Mouse (Mus musculus) mesoderm, embryonic 11.5 days (tissue): Measurements from ENCODE around the gene Meiob.
A peak's percentile ranks its signal among the peaks of the same experiment; 100 is the strongest.

Experiments used
- DNase-seq: peaks from one replicate; pipeline ENCODE4 v3.0.0-alpha.2; 2012; ENCODE audit warnings: low read depth, low spot score

Meiob gene

GRCm38 (mm10) chr17:24821351-24822280 lies 17.5 kb downstream of the Meiob start:
- no peak for DNase-seq

- no peak for DNase-seq
These were observed 35.8 kb downstream of the Meiob start, which contains the start of gene Hagh for GRCm38 (mm10) chr17:24839842-24840241. Gene Hagh, plus strand, starts transcription at chr17:24840143.

DNA sequence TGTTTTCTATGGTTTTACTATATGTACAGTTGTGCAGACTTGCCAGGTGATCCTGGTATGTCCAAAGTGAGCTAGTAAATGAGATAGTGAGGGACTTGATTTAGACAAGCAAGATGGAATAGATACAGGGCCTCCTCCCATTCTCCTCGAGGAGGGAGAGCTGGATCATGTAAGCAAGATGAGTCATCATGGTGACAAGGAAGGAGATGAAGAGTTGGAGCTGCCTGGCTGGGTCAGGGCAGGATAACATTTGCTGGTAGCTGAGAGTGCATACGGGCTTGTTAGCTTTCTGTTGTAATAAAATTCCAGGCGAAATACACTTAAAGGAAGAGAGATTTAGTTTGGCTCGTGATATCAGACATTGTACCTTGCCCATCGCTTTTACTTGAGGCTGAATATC lies 36.3 kb downstream of the Meiob start:
- no peak for DNase-seq

DNA sequence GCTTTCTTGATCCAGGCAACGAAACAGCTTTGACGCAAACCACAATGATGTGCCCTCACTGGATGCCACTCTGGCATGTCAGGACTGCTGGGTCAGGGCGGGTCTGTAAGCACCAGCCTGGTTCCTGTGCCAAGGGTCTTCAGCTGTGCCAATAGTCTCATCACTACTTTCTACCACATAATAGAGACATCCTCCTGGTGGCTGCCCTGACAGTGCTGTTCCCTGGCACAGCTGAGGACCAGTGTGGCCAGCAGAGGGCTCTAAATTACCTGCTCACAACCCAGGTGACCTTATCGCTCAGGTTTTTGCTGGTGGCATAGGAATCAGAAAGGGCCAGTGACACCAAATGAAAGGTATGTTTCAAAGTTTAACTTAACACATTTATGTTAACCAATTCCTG lies 37.0 kb downstream of the Meiob start:
- no peak for DNase-seq

DNA sequence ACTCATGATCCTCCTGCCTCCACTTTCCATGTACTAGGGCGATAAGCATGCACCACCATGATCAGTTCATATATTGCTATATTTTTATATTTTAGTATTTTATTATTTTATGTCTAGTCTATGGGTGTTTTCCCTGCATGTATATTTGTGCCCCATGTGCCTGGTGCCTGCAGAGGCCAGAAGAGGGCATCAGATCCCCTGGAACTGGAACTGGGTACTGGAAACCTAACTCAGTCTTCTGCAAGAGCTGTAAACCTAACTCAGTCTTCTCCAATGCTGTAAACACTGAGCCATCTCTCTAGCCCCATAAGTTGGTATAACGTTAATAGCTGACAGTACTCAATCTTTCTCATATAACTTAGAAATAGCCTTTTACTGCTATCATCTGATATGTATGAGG lies 38.5 kb downstream of the Meiob start:
- no peak for DNase-seq

GRCm38 (mm10) chr17:24844525-24844924 lies 40.4 kb downstream of the Meiob start:
- no peak for DNase-seq

GRCm38 (mm10) chr17:24847386-24847785 lies 43.3 kb downstream of the Meiob start:
- no peak for DNase-seq

- DNase-seq = no peak
These were observed 44.5 kb downstream of the Meiob start for GRCm38 (mm10) chr17:24848600-24849031.

DNA sequence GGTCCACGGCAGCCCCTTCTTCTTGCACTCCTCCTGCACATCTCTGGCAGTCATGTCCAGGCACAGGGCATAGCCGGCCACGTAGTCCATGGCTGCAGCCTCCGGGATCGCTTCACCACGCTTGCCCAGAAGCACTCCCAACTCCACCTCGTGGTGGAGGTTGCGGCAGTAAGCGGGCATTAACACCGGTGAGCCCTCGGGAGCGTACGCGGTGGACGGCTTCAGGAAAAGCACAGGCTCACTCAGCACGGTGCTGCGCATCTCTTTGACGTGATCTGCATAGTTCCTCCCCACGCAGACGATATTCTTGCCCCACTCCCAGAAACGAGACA lies 45.6 kb downstream of the Meiob start:
- no peak for DNase-seq

DNA sequence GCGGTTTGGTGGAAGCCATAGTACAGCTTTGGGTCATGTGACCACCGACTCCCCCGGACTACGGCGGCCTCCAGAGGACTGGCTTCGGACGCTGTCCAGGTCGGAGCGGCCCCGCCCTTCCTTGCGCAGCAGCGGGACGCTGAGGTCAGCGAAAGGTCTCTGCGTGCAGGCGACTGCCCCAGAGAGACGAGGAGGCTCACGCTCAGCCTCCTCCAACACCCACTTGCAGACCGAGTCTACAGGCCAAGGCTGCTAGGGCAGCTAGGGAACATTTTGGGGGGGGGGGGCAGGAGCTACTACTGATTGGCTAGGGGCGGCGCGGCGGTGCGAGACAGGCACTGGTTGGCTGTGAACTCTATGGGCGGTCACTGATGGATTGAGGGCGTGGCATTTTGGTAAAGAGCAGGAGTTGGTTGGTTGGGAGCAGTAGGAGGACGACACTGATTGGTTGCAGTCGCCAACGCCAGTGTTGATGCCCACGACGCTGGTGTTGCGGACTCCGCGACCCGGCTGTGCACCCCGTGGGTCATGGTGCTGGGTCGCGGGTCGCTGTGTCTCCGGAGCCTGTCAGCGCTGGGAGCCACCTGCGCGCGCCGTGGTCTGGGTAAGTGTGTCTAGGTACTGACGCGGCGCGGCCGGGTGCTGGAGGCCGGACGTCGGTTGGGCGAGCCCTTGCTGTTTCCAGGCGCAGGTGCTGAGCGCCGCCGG lies 46.1 kb downstream of the Meiob start, which contains the start of gene Fahd1:
Gene Fahd1 (minus strand): TSS at position 300 of the 708 bp plus-strand sequence.
- peak; percentile 97 for DNase-seq

DNA sequence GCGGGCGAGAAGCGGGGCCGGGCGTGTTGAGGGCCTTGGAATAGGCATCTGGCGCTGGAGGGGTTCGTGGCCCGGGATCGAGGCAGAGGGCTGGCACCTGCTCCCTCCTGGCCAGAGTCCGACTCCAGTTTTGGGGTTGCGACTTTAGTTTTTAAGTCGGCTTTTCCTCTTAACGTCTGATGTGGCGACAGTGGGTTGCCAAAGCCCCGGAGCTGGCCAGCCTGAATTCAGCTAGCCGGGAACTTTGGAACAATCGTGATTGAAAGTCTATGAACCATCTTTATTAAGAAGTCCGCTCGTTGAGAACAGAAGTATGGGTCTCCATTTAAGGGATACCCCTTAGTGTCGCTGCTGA lies 46.7 kb downstream of the Meiob start:
- no peak for DNase-seq

DNA sequence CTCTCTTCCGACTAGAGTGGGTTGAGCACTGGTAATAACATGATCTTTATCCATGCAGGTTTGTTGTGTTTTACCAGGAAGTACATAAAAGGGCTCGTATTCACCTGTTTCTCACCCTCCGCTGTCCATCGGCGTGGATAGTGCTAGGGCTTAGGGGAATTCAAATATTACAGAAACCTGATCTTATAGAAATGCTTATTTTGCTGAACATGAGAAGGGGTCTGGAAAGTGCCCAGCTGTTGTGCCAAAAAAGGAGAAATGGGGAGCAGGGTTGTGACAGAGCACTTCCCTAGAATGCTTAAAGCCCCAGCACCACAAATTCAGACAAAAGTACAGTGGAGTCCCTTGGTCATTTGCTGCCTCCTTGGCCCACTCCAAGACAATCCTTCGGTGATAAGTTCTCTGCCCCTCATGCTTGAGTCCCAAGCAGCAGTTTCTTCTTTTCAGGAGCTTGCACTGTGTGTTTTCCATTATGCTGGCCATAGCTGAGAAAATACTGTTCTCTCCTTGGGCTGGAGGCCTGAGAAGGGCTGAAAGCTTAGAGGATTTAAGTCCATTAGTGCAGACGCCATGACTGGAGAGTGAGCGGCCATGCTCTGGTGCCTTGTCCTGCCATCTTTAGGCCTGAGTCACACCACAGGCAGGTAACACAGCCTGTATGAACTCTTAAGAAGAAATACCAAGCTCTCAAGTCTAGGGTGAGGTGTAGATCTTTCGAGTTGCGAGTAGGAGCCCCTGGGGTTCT lies 47.5 kb downstream of the Meiob start:
- no peak for DNase-seq

- no peak for DNase-seq
These were observed 51.9 kb downstream of the Meiob start for GRCm38 (mm10) chr17:24855838-24856464.

GRCm38 (mm10) chr17:24856589-24856988 lies 52.5 kb downstream of the Meiob start:
- DNase-seq = no peak

- no peak for DNase-seq
These were observed 53.9 kb downstream of the Meiob start for GRCm38 (mm10) chr17:24857831-24858470.

DNA sequence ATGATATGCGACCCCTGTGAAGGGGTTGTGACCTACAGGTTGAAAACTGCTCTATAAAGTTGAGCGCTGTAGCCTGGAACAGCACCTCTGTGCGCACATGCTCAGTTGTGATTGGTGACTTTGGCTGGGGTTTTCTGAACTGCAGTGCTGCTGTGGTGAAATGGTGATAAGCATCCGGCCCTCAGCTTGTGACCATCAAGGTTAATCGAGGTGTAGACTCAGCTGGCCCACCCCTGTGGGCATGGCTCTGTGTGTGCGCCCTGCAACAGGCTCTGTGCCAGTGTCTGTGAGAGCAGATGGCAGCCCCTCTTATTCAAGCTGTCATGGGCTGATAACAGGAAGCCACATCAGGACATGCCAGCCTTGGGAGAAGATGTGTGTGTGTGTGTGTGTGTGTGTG lies 54.9 kb downstream of the Meiob start:
- no peak for DNase-seq

DNA sequence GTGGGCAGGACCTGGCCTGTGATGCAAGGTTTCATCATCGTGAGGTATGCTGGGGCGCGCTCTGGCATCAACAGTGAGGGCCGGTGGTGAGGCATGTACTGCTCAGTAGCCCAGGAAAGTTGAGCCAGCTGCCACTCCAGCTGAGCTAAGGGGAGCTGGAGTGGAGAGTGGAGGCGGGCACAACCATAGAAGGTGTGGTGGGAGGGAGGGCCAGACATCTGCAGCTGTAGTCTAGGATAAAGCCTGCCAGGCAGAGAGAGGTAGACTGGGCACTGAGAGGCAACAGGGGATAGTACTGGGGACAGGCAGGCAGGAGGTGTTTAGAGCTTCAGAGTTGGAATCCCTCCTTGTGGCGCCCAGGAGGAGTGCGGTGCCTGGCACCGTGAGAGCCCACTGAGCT lies 56.0 kb downstream of the Meiob start:
- DNase-seq = no peak

GRCm38 (mm10) chr17:24861785-24862184 lies 57.7 kb downstream of the Meiob start:
- DNase-seq = no peak

DNA sequence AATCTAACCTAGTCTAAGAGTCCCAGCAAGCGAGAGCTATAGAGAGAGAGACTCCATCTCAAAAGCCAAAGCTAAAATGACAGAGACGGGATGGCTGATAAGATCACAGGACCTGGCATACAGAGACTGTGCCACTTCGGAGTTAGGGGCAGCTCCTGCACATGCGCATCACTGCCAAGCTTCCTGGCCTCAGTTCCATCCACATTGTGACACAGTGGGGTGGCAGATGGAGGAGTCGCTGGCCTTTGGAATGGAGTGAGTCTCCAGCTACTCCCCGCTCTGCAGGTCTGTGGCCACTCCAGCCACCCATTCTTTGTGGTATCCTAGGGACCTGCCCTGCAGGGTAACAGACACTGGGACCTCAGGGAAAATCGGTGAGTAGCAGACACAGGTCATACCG lies 61.7 kb downstream of the Meiob start, which contains the start of gene Igfals:
Gene Igfals (plus strand): TSS at position 222 of the 400 bp plus-strand sequence.
- DNase-seq = no peak

DNA sequence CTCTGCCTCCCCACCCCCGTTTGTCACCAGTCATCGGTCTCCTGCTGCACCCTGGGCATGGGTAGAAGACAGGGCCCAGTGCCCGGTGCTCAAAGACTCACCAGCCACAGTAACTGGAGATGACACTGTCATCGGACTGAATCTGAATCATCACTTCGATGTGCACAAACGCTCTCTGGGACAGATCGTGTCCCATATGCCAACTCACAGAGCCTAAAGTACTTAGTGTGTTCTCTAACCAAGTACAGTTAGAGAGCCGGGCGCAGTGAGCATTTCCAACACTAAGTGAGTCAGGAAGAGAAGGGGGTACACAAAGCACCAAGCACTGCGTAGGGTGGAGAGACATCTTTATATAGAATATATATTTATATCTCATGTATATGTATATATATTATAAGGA lies 63.8 kb downstream of the Meiob start:
- DNase-seq = no peak
